7 mouse cellular contexts compared by ENCODE assay signal in genomic region chr3:87859813-87860212, GRCm38 (mm10). TPM values are rescaled to one million over a fixed set of nuclear protein-coding genes. Genes with fewer than 3 reads are reported as not detected.
DNase-seq lines count a peak whose midpoint lies in the region; ATAC-seq and TF ChIP-seq lines count a peak whose summit lies in the region.

No protein-coding gene starts in this region.

- no peak overlapping the region for H3K27ac ChIP-seq in embryonic facial prominence, embryonic 14.5 days (replicated peaks; ENCODE audit: low read depth, low read length)
- no peak overlapping the region for H3K27ac ChIP-seq in lung, postnatal 0 days (ENCODE audit: low read length)

- H3K4me1 ChIP-seq in G1E (ENCODE audit: insufficient read depth, low read depth, low read length): peaks cover 11% of the 10 kb centered on the region
- H3K4me1 ChIP-seq in embryonic facial prominence, embryonic 14.5 days (ENCODE audit: control insufficient read depth, insufficient read depth, low read length): no peaks in the 10 kb centered on the region
- H3K4me1 ChIP-seq in lung, postnatal 0 days (ENCODE audit: insufficient read depth, low read depth, low read length): no peaks in the 10 kb centered on the region

- ATAC-seq in G1E (ENCODE audit: extremely low read depth, insufficient number of reproducible peaks, low FRiP score, poor library complexity, severe bottlenecking): 0 out of 2 replicates have a peak, but pooled peaks have one; percentile 15
- ATAC-seq in embryonic facial prominence, embryonic 14.5 days (ENCODE audit: low read depth): peak; percentile 70; the same call in 1 of the 2 replicates
- peak; percentile 70 for ATAC-seq in lung, postnatal 0 days

- no peak overlapping the region for H3K4me3 ChIP-seq in G1E (ENCODE audit: low read depth, low read length)
- no peak overlapping the region for H3K4me3 ChIP-seq in embryonic facial prominence, embryonic 14.5 days (ENCODE audit: low read depth, low read length)
- no peak overlapping the region for H3K4me3 ChIP-seq in lung, postnatal 0 days (ENCODE audit: low read depth, low read length)

- intact Hi-C loops in heart, postnatal 14 days (cut with DNase I): loop anchor here (2.0 to 5.0 kb wide), 2 partner anchors 65 to 88 kb away; partner anchors contain the start of gene Ntrk1

- WGBS in embryonic facial prominence, embryonic 14.5 days: 23% methylated on average over 3 of the region's 3 CpGs
- 20% methylated on average over 3 of the region's 3 CpGs for WGBS in lung, postnatal 0 days

- no peak overlapping the region for H3K4me2 ChIP-seq in embryonic facial prominence, embryonic 14.5 days (ENCODE audit: low read depth, low read length)
- H3K4me2 ChIP-seq in lung, postnatal 0 days (replicated peaks; ENCODE audit: low read depth, low read length): no peak overlapping the region

- no peak for TF ChIP-seq EP300 in lung, postnatal 0 days (IDR thresholded peaks at IDR 0.05)

- no peaks in the 10 kb centered on the region for H3K27me3 ChIP-seq in G1E (ENCODE audit: insufficient read depth, low read length)
- no peaks in the 10 kb centered on the region for H3K27me3 ChIP-seq in embryonic facial prominence, embryonic 14.5 days (replicated peaks; ENCODE audit: control insufficient read depth, insufficient read depth, low read length)
- no peaks in the 10 kb centered on the region for H3K27me3 ChIP-seq in lung, postnatal 0 days (replicated peaks; ENCODE audit: insufficient read depth, low read length)

- H3K9ac ChIP-seq in embryonic facial prominence, embryonic 14.5 days (ENCODE audit: low read depth, low read length): no peak overlapping the region
- H3K9ac ChIP-seq in lung, postnatal 0 days (replicated peaks; ENCODE audit: low read depth): no peak overlapping the region

- H3K36me3 ChIP-seq in G1E (replicated peaks): peaks cover 89% of the 10 kb centered on the region
- peaks cover 68% of the 10 kb centered on the region for H3K36me3 ChIP-seq in embryonic facial prominence, embryonic 14.5 days (ENCODE audit: control insufficient read depth, insufficient read depth, low read length)
- peaks cover 34% of the 10 kb centered on the region for H3K36me3 ChIP-seq in lung, postnatal 0 days (ENCODE audit: insufficient read depth, low read length)

- no peaks in the 10 kb centered on the region for H3K9me3 ChIP-seq in G1E (replicated peaks)
- H3K9me3 ChIP-seq in embryonic facial prominence, embryonic 14.5 days (ENCODE audit: control insufficient read depth, low read length): no peaks in the 10 kb centered on the region
- H3K9me3 ChIP-seq in lung, postnatal 0 days (ENCODE audit: low read length): no peaks in the 10 kb centered on the region

- peak; percentile 76 for TF ChIP-seq CTCF in G1E (IDR thresholded peaks at IDR 0.05; ENCODE audit: low read depth, low read length)
- peak; percentile 91 for TF ChIP-seq CTCF in lung, postnatal 0 days (IDR thresholded peaks at IDR 0.05)

- DNase-seq in G1E (ENCODE audit: low spot score): peak; percentile 62
- peak; percentile 79 for DNase-seq in adrenal gland, postnatal 14 days
- DNase-seq in embryonic facial prominence, embryonic 14.5 days (ENCODE audit: low spot score): peak; percentile 82
- peak; percentile 66 to 77 for DNase-seq in heart, postnatal 14 days
- DNase-seq in layer of hippocampus, adult 18-20 months (ENCODE audit: low spot score in 2 of 2): peak; percentile 58 to 91
- peak; percentile 84 for DNase-seq in lung, postnatal 0 days (ENCODE audit: low spot score)
- DNase-seq in right cerebral cortex, adult 18-20 months: peak; percentile 77

RNA-seq across cellular contexts. Expression of gene Sh2d2a, which starts 13.3 kb away (rescaled TPM):
- total RNA-seq in G1E (2014; fragmentation: Nextera tagmentation) (not detected in 2 replicates), G1E (2017) (0.16 and 0.17 TPM in 2 replicates)
- not detected in 2 replicates for polyA plus RNA-seq in G1E (2012)
- 0.19 and 3.7 TPM in 2 replicates for total RNA-seq in adrenal gland, postnatal 14 days (2021)
- 0.08 TPM in 1 of 2 replicates, not detected in the other for polyA plus RNA-seq in embryonic facial prominence, embryonic 14.5 days (2014; fragmentation: Nextera tagmentation; extraction: Ambion mirVana)
- 1 to 10 TPM in 1 of 2 experiments, under 1 TPM in 1; 0.14 to 2.2 TPM for total RNA-seq in heart, postnatal 14 days (2021)
- not detected for total RNA-seq in layer of hippocampus, adult 18-20 months (2021)
- 0.25 and 0.29 TPM in 2 replicates for polyA plus RNA-seq in lung, postnatal 0 days (2015; fragmentation: Nextera tagmentation; extraction: Ambion mirVana)

RNA-seq across cellular contexts. Expression of gene Prcc, which starts 25.6 kb away (rescaled TPM):
- 41.3 and 44.7 TPM in 2 replicates for total RNA-seq in G1E (2014; fragmentation: Nextera tagmentation)
- 28.5 and 32.3 TPM in 2 replicates for total RNA-seq in G1E (2017)
- polyA plus RNA-seq in G1E (2012): 75.9 and 99.7 TPM in 2 replicates
- total RNA-seq in adrenal gland, postnatal 14 days (2021): 50.0 and 50.4 TPM in 2 replicates
- polyA plus RNA-seq in embryonic facial prominence, embryonic 14.5 days (2014; fragmentation: Nextera tagmentation; extraction: Ambion mirVana): 13.0 and 13.5 TPM in 2 replicates
- total RNA-seq in heart, postnatal 14 days (2021): 10 to 100 TPM; 47.8 to 49.3 TPM
- total RNA-seq in layer of hippocampus, adult 18-20 months (2021): 10 to 100 TPM; 56.0 to 61.0 TPM
- 9.7 and 9.8 TPM in 2 replicates for polyA plus RNA-seq in lung, postnatal 0 days (2015; fragmentation: Nextera tagmentation; extraction: Ambion mirVana)

RNA-seq across cellular contexts. Expression of gene Pear1, which starts 35.7 kb away (rescaled TPM):
- not detected in 2 replicates for total RNA-seq in G1E (2014; fragmentation: Nextera tagmentation)
- total RNA-seq in G1E (2017): under 0.01 and 0.05 TPM in 2 replicates
- not detected in 2 replicates for polyA plus RNA-seq in G1E (2012)
- total RNA-seq in adrenal gland, postnatal 14 days (2021): 29.1 and 36.7 TPM in 2 replicates
- 26.7 and 29.6 TPM in 2 replicates for polyA plus RNA-seq in embryonic facial prominence, embryonic 14.5 days (2014; fragmentation: Nextera tagmentation; extraction: Ambion mirVana)
- 10 to 100 TPM; 25.5 to 32.4 TPM for total RNA-seq in heart, postnatal 14 days (2021)
- total RNA-seq in layer of hippocampus, adult 18-20 months (2021): 10 to 100 TPM in 1 of 2 experiments, 1 to 10 TPM in 1; 7.1 to 11.6 TPM
- polyA plus RNA-seq in lung, postnatal 0 days (2015; fragmentation: Nextera tagmentation; extraction: Ambion mirVana): 20.8 and 21.4 TPM in 2 replicates

RNA-seq across cellular contexts. Expression of gene Hdgf, which starts 46.3 kb away (rescaled TPM):
- 722 and 799 TPM in 2 replicates for total RNA-seq in G1E (2014; fragmentation: Nextera tagmentation)
- total RNA-seq in G1E (2017): 506 and 578 TPM in 2 replicates
- polyA plus RNA-seq in G1E (2012): 1,810 and 2,017 TPM in 2 replicates
- total RNA-seq in adrenal gland, postnatal 14 days (2021): 169 and 171 TPM in 2 replicates
- 205 and 217 TPM in 2 replicates for polyA plus RNA-seq in embryonic facial prominence, embryonic 14.5 days (2014; fragmentation: Nextera tagmentation; extraction: Ambion mirVana)
- total RNA-seq in heart, postnatal 14 days (2021): 10 to 100 TPM; 88.2 to 91.9 TPM
- total RNA-seq in layer of hippocampus, adult 18-20 months (2021): 100 to 1,000 TPM; 144 to 153 TPM
- 186 and 199 TPM in 2 replicates for polyA plus RNA-seq in lung, postnatal 0 days (2015; fragmentation: Nextera tagmentation; extraction: Ambion mirVana)

RNA-seq across cellular contexts. Expression of gene Mrpl24, which starts 59.5 kb away (rescaled TPM):
- total RNA-seq in G1E (2014; fragmentation: Nextera tagmentation): 289 and 317 TPM in 2 replicates
- total RNA-seq in G1E (2017): 183 and 204 TPM in 2 replicates
- polyA plus RNA-seq in G1E (2012): 21.2 and 24.9 TPM in 2 replicates
- 115 and 119 TPM in 2 replicates for total RNA-seq in adrenal gland, postnatal 14 days (2021)
- 64.8 and 66.6 TPM in 2 replicates for polyA plus RNA-seq in embryonic facial prominence, embryonic 14.5 days (2014; fragmentation: Nextera tagmentation; extraction: Ambion mirVana)
- 10 to 100 TPM; 65.8 to 71.0 TPM for total RNA-seq in heart, postnatal 14 days (2021)
- 10 to 100 TPM; 52.3 to 55.2 TPM for total RNA-seq in layer of hippocampus, adult 18-20 months (2021)
- polyA plus RNA-seq in lung, postnatal 0 days (2015; fragmentation: Nextera tagmentation; extraction: Ambion mirVana): 61.6 and 66.6 TPM in 2 replicates

Comparison
In these comparisons a context has a peak if more than half of its experiments do, and no peak if none do; other contexts are left out.
1. ATAC-seq: peak in every context shown above with its lines; median percentile 70 in embryonic facial prominence, embryonic 14.5 days; 70 in lung, postnatal 0 days; 15 in G1E.
2. RNA of gene Pear1, which starts 35.7 kb away (total RNA-seq): 25.5 to 32.4 TPM in heart, postnatal 14 days, 29.1 to 36.7 TPM in adrenal gland, postnatal 14 days and 7.1 to 11.6 TPM in layer of hippocampus, adult 18-20 months; under 0.01 to 0.05 TPM in G1E; every median in the first group is over 4 times any median in the second.
3. Peak in every context shown above with its lines, with median percentiles within 50 percentile points of each other: DNase-seq.